Mouse (Mus musculus): ENCODE measurements around the gene Hspe1.
"Not testable (repeated sequence)": the region's sequence is repeated elsewhere in the genome, so short reads cannot be mapped to it uniquely, and the experiment has no call there.

Hspe1 gene

DNA sequence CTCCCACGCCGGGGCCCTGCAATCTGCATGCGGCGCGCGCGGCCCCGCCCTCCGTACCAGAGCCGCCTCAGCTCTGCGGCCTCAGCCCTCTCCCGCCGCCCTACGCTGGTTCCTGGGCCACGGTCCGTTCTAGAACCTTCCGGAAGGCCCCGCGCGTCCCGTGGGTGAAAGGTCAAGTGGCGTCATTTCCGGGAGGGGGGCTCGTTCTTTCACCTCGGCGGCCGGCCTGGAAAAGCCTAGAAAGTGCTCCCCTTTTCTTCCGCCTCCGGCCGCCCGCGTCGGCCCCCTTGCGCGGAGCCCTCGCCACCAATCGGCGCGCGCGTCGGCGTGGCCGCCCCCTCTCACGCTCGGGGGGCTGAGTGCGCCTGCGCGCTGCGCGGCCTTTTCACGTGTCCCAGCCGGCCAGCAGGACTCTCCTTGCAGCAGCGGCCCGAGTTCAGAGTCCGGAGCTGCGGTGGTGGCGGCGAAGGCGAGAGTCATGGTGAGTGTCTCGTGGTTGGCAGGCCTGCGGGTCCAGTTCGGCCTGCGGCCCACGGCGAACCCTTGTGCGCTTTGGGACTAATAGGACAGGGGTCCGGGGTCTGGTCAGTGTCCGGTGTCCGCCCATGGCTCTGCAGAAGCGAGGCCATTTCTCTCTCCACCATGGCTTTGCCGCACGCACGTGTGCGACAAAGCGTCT is at the start of gene Hspe1, which contains the start of gene Hspd1:
Hspe1 (plus strand) TSS at position 201 of the 679 bp plus-strand sequence.
Hspd1 (minus strand) TSS at position 312 of the 679 bp plus-strand sequence.
- DNase-seq (ENCODE audit: low read depth in 1 of 2, low spot score in 2 of 2): peak; percentile 90 to 96

DNA sequence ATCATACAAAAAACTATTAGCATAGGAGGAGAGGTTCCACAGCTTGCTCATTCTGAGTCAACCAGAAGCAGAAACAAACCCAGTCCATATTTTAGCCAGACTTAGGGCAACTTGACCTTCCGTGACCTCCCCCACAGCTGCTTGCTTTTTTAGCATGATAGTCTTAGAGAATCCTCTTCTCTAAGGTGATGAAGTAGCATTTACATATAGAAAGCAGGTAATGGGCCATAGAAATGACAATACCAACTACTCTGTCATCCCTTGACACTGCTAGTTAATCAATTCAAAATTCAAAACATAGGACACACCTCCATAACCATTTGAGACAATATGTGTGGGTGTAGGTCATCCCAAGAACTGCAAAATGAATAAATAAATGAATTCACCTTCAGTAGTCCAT is 48.0 kb upstream of the Hspe1 start:
- DNase-seq (ENCODE audit: low read depth in 1 of 2, low spot score in 2 of 2): no peak

DNA sequence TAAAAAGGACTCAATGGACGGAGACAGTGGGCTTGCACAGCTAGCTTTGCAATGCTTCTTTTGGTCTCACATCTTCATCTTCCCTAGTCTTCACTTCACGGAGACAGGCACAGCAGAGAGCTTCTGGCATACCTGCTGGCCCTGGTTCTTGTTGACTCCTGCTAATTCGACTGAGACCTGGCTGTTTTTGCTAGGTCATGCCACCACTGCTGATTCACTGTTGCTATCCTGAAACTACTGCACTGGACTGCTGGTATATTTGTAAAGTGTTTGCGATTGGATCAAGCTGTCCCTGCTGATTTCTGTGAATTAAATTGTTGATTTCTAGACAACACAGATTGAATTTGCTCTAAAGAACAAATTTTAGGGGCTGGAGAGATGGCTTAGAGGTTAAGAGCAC is 46.2 kb upstream of the Hspe1 start:
- no peak for DNase-seq (ENCODE audit: low read depth in 1 of 2, low spot score in 2 of 2)

DNA sequence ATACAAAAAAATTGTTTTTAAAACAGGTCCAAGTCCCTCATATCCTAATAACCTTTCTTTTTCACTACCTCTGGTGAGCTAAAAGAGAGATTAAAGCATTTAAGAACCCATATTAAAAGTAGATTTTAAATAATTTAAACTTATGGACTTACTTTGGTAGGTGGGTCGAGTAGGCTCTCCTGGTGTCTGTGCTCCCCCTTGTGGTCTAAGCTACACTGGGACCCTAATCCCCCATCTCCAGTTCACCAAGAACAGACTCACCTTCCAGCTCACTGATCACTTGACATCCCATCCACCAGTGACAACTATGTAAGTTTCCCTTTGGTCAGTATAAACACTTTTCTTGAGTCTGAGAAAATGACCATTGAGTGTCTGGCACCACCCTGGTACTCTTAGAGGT is 45.7 kb upstream of the Hspe1 start:
- no peak for DNase-seq (ENCODE audit: low read depth in 1 of 2, low spot score in 2 of 2)

DNA sequence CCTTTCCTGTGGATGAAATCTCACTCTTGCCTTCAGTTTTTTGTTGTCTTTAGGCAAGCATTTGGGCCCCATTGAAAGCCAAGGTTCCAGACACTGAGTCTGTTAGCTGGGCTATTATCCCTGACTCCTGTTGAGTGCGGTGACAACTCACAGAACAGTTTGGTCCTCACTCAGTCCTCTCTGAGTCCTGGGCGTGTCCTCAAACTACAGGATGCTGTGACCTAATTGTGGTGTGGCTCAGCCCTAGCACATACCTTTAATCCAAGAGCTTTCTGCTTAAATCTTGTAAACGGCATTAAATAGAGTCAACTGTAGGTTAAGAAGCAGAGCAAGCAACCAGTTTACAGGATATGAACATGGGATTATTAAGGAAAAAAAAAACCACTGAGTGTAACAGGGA is 44.8 kb upstream of the Hspe1 start:
- no peak for DNase-seq (ENCODE audit: low read depth in 1 of 2, low spot score in 2 of 2)

DNA sequence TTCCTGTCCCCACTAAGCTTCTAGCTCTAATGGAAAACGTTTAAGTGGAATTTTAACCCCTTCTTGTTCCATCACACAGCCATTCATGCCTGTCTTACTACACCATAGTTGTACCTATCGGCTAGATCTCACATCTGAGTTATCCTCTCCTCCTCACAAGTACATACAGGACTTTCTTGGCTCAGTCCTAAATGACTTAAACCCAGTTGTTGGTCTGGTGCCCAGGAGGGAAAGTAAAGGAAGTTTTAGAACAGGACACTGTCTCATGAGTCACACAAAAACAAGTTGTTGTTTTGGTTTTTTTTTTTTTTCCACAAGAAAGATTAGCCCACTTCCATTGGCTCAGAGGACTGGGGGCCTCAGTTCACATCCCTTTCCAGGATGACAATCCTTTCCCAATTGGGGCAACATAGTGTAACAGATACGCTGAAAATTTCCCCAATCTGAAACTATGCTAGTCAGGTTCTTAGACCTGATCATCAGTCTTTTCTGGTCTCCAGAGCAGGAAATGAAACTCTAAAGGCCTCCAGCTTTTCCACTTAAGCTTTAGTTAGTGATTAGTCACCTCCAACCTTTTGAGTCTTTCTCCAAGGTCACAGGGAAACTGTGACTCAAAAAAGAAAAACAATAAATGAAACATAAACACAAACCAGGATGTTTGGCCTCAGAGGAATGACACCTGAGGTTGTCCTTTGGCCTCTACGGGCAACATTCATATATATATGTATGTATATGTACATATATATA is 38.9 kb upstream of the Hspe1 start:
- DNase-seq (ENCODE audit: low read depth in 1 of 2, low spot score in 2 of 2): no peak

DNA sequence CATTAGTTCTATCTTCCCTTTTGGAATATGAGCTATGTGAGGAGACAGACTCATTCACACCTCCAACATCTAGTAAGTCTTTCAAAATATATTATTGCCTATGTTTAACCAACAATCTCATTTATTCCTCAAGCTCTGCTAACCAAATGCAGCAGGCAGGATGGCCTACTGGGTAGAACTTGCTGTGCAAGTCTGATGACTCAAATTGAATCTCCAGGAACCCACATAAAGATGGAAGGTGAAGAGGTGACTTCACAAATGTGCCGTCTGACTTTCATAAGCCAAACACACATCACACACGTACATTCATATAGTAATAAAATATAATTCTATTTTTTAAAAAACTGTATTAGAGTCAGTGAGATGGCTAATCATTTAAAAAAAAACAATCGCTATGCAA is 36.3 kb upstream of the Hspe1 start:
- no peak for DNase-seq (ENCODE audit: low read depth in 1 of 2, low spot score in 2 of 2)

DNA sequence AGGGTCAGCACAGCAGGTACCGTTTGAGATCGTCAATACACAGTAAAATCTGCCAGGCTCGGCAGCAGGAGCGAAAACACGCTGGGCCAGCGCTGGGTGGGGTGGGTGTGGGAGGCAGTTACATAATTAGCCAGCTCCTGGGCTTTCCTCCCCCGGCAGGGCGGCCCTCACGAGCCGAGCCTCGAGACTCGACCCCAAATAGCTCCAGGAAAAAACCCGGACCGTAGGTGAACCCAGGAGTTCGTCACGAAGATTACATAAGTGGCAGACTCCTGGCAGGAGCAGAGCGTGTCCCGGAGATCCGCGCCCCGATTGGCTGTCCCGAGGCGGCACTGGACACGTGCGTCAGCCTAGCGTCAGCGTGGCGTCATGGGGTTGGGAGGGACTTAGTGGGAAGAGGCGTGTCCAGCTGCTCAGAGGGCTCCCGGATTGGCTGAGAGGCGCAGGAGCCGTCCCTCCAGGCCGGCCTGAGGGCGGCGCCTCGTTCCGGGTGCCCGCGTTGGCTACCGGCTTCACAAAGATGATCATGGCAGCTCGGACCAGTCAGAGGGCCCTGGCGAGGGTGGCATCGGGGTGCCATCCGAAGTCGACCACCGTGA is 35.5 kb upstream of the Hspe1 start, which contains the start of gene Coq10b:
Coq10b (plus strand) TSS at position 416 of the 599 bp plus-strand sequence.
- DNase-seq (ENCODE audit: low read depth in 1 of 2, low spot score in 2 of 2): peak; percentile 97 to 100

DNA sequence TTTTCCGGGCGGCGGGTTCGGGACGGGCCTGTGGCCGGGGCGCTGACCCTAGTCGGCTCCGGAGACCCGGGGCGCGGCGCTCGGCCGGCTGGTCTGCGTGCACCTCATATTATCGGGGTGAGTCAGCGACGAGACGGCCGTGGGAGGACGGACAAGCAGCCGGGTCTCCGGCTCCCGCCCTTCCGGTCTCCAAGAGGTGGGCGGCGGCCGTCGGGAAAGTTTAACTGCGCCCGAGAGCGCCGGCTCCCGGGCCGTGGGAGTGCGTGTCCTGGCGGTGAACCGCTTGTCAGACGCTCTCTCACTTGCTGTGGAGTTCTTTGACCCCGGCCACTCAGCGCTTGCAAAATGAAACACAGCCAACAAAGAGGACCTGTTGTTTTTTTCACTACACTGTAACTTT is 34.9 kb upstream of the Hspe1 start:
- DNase-seq (ENCODE audit: low read depth in 1 of 2, low spot score in 2 of 2): peak in 1 of 2 experiments; percentile 50

DNA sequence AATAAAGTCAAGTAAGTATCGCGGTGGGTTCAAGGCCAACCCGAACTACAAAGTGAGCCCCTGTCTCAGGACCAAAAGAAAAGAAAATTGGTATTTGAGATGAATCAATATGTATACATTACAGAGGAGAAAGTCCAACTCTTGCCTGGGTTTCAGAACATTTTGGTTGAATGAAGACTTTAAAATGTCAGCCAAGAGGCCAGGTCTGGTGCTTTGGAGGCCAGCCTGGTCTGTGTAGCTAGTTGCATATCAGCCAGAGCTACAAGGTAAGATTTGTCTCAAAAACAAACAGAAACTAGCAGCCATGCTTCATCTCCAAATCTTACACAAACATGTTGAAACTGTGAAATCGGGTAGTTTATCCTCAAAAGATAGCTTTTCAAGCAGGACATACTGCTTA is 34.3 kb upstream of the Hspe1 start:
- DNase-seq (ENCODE audit: low read depth in 1 of 2, low spot score in 2 of 2): no peak

DNA sequence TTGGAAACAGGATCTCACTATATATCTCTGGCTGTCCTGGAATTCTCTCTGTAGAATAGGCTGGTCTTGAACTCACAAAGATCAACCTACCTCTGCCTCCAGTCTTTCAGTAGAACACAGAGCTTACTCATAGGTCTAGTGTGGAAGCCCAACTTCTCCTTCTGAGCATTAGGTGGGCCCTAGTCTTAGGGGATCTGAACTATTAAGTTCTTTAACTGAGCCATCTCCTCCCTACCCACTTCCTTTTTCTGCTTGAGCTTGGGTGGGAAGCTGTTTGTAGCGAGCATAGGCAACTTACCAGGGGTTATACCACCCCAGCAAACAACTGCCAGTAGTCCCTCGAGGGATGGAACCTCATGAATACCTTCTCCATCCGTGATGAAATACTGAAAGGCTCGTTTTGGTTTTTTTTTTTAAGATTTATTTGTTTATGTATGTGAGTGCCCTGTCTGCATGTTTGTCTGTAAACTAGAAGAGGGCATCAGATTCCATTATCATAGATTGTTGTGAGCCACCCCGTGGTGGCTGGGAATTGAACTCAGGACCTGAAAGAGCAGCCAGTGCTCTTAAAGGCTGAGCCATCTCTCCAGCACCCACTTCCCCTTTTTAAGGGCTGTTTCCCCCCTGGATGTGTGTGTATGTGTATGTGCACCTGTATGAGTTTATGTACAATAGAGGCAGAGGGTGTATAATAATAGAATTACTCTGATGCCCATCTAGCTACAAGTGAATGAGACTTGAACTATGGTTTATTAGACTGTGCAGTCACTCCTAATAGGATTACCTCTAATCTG is 32.4 kb upstream of the Hspe1 start:
- no peak for DNase-seq (ENCODE audit: low read depth in 1 of 2, low spot score in 2 of 2)

DNA sequence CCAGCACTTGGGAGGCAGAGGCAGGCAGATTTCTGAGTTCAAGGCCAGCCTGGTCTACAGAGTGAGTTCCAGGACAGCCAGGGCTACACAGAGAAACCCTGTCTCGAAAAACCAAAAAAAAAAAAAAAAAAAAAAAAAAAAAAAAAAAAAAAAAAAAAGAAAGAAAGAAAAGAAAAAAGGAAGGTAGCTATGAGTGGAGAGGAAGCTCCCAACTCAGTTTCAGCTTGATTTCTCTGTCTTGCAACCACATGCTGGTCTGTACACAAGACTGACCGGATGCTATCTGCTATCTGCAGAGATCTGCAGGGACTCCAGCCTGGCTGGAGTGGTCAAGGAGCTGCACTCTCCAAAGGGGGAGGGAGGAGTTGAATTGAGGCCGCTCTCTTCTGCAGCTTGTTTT is 29.5 kb upstream of the Hspe1 start:
- DNase-seq (ENCODE audit: low read depth in 1 of 2, low spot score in 2 of 2): not testable (repeated sequence)

DNA sequence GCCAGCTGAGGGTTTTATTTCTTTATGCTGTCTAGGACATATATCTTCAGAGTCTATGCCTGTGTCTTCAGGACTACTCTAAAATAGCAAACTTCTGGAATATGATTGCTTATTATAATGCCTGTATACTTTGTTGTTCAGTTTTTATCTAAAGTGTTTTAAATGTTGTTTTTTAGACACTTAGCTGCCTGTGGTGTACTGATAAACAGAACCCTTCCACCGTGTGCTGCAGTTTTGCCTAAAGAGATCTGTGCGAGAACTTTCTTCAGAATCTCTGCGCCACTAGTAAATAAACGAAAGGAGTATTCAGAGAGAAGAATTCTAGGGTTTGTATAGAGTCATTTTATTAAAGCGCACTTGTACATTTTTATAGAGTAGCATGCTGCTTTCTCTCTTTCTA is 26.8 kb upstream of the Hspe1 start:
- no peak for DNase-seq (ENCODE audit: low read depth in 1 of 2, low spot score in 2 of 2)

DNA sequence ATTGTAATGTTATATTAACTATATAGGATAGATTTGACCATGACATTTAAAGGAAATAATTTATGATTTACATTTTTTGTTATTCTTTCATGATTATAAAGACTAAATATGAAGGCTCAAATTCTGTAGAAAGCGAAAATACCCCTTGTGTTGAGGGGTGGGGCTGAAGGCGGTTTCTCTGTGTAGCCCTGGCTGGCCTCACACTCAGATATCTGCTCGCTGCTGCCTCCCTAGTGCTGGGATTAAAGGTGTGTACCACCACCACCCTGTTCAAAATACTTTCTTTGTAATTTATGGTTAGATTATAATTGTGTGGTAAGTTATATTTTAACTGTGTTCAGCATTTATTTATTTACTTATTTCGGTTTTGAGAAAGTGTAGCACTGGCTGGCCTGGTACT is 26.2 kb upstream of the Hspe1 start:
- no peak for DNase-seq (ENCODE audit: low read depth in 1 of 2, low spot score in 2 of 2)

DNA sequence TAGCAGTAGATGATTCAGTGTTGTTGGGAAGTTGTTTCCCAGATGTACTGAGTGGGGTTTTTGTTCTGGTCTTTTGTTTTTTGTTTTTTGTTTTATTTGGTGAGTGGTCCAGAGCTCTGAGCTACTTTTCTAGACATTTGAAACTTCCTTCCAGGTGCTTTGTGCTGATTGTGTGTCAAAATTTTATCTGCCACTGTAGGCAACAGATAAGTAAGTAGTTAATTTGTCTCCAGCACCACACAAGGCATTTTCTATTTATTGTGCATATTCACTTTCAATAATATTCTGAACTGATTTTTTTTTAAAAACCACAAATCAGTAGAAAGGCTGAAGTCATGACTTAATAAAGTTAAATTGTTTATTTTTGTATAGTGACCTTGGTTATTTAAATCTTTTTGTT is 15.6 kb upstream of the Hspe1 start:
- not testable (repeated sequence) for DNase-seq (ENCODE audit: low read depth in 1 of 2, low spot score in 2 of 2)

DNA sequence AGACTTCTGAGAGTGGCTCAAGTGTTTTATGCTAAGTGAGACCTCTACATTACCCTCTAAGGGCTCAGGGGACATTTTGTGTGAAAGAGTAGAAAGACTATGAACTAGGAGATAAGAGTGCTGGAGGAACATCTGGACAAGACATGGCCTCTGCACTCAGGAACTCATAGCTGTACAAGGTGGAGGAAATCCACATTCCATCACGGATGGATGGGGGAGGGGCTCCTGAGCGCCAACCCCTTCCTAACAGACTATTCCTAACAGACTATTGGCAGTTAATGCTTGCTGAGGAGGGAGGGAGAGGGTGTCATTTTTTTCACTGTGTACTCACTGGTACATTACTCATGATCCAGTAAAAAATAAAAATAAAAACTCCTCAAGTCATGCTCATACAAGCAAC is 13.2 kb upstream of the Hspe1 start:
- DNase-seq (ENCODE audit: low read depth in 1 of 2, low spot score in 2 of 2): no peak

DNA sequence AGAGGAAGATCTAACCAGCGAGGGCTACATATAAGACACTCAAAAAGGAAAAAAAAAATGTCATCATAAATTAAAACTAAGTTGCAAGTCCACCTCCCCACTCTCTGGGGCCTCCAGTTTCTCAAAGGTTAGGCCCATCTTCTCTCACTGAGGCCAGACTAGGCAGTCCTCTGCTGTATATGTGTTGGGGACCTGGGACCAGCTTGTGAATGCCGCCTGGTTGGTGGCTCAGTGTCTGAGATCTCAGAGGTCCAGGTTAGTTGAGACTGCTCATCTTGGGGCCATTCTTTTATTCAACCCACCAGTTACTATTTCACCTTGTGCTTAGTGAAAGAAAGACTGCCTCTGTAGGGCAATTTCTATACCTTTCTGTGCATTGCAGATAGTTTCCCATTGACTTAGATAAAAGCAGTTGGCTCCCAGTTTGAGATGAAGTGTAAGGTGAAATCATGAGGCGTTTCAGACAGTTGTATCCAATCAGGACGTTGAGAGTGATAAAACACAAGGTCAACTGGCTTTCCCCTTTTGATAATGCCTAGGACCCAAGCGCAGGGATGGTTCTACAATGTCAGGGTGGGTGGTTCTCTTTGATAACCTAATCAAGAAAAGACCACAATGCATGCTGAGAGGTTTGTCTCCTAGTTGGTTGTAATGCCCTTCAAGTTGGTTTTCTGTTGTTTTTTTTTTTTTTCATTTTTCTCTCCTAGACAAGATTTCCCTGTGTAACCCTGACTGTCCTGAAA is 12.1 kb upstream of the Hspe1 start:
- DNase-seq (ENCODE audit: low read depth in 1 of 2, low spot score in 2 of 2): no peak

DNA sequence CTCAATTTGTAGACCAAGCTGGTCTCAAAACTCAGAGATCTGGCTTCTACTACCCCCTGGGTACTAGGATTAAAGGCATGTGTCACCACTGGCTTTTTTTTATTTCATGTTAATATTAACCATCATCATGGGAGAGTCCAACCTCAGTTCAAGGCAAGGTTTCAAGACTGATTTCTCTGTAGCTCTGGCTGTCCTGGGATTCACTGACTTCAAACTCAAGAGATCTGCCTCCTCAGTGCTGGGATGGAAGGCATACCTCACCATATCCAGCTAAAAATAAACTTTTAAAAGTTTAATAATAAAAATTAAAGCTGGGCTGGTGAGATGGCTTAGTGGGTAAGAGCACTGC is 11.6 kb upstream of the Hspe1 start:
- DNase-seq (ENCODE audit: low read depth in 1 of 2, low spot score in 2 of 2): no peak

DNA sequence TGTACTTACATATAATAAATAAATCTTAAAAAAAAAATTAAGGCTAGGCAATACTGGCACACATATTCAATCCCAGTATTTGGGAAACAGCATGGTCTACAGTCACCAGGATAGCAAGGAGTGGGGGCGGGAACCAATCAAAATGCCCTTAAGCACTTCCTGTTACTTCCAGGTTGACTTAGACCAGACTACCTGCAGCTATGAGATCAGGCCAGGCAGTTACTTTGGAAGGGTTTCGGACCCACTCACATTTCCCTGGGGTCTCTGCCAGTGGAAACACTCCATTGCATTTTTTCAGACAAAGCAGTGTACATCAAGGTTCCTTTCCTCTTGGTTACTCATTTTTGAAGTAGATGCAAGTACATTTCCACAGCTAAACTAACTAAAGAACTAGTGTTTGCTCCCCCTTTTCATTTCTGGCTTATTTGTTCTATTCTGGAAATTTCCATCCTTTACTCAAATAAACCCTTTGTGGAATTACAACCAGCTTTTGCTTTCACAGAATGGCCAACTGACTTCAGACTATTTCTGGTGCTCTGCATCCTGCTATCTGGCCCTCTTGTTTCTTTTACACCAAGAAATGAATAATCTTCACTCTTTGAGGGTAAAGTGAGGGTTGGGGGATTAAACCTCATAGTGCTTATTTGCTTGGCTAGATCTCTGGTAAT is 10.9 kb upstream of the Hspe1 start:
- no peak for DNase-seq (ENCODE audit: low read depth in 1 of 2, low spot score in 2 of 2)

DNA sequence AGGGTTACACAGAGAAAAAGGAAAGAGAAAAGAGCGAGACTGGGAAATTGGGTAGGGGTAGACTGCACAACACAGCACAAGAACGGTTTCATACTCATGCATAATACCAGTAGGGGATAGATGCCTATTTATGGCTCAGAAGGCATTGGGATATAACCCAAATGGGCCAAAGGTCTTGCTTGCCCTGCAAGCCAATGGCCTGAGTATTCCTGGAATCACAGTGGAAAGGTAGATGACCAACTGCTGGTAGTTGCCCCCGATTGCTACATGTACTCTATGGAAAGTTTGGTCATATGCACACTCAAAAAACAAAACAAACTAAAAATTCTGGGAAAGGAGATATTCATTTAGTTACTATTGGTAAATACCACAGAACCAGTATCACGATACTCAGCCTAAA is 8.3 kb upstream of the Hspe1 start:
- DNase-seq (ENCODE audit: low read depth in 1 of 2, low spot score in 2 of 2): no peak

Measured in monocyte, adult 2 months (primary cell).